Mouse (Mus musculus) G1E (cell line): ENCODE data around the gene Kansl1l.

Source experiments
- CTCF ChIP-seq: IDR thresholded peaks from 2 replicates; pipeline ENCODE4 v1.5.1; 2012; ENCODE audit warnings: low read depth, low read length, inconsistent platforms, mixed read lengths
- POLR2AphosphoS5 ChIP-seq: IDR thresholded peaks from 2 replicates; pipeline ENCODE4 v1.6.1; 2012; ENCODE audit warnings: low read depth, low read length, inconsistent platforms; ENCODE audit not compliant: insufficient replicate concordance
- TAL1 ChIP-seq: conservative IDR thresholded peaks from 2 replicates; pipeline ENCODE4 v1.6.1; 2012; ENCODE audit warnings: low read depth, low read length, inconsistent platforms, mixed read lengths

DNA sequence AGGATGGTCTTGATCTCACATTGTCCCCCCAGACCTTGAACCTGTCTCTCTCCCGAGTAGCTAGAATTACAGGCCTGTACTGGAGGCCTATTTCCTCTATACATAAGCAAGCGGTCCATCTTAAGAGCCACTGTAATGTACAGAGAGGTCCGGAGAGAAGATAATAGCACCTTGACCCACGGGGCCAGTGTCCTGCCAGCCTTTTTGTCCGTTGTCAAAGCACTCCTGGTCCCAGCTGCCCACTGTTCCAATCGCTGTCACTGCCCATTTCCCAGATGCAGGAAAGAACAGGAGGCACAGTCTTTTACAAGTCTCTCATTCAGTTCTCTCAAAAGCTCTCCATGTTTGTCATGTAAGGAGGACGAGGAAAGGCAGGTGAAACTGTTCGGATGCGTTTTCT, 4.6 kb upstream of the Kansl1l start:
- TF ChIP-seq CTCF (no peak), TAL1 (no peak), POLR2AphosphoS5 (no peak)
